Mouse (Mus musculus): Measurements from ENCODE around the gene Olfr1255. TPM values are rescaled to one million over a fixed set of nuclear protein-coding genes. Genes with fewer than 3 reads are reported as not detected.

Olfr1255 gene
- not detected for polyA plus RNA-seq (2014; fragmentation: Illumina TruSeq; extraction: RNeasy Lipid Tissue Mini Kit (QIAGEN cat#74804); ENCODE audit: low read depth, low replicate concordance)

DNA sequence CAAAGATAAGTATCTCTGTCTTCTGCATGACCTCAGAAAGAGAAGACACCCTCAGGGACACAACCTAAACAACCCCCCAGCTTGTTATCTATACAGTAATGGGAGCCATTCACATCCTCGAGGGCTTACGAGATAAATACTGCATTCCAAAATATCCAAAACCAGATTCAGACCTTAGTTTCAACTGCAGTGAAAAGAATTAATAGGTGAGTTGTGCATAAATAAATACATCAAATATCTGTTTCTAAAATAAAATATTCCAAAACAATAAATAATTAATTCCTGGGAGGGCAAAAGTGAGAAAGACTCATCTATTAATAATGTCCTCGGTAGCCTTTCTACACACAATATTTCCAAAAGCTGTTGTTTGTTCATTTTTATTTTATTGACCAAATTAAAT lies at the start of gene Olfr1255:
Gene Olfr1255, plus strand, starts transcription at position 301 of the 400 bp plus-strand sequence.

DNA sequence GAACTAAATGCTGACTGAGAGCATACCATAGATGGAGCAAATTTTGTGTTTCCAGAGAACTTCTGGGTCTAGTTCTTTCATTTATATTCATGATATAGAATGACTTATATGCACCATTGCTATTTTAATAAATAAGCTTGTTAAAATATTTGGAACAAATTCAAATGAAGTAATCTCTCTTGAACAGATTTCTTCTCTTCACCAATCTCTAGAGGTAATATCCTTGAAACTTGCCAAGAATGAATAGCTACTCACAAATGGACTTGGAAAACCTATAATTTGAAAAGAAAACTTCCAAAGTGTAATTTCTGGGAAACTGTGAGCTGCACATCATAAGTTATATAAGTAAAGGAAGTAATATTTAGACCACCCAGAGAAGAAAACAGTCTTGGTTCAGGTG lies 18.3 kb upstream of the Olfr1255 start, which contains the start of gene Olfr1254:
Gene Olfr1254, minus strand, starts transcription at position 101 of the 400 bp plus-strand sequence.

DNA sequence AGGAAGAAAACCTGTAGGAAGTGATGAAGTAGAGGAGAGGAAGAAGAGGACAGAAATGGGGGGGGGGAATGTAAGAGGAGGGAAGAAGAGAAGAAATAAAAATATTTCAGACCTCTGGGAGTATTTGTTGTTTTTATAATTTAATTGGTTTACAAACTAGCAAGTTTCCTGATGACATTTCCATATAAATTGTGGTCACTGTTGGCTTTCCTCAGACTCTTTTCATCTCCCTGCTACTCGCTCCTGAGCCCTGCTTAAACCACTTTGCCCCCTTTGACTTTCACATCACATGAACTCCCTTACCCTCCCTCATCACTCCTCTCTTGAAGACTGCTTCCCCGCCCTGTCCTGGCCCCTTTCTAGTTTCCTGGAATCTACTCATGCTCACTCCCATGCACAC lies 29.6 kb downstream of the Olfr1255 start, which contains the start of gene Olfr1256:
Gene Olfr1256, minus strand, starts transcription at position 101 of the 400 bp plus-strand sequence.

DNA sequence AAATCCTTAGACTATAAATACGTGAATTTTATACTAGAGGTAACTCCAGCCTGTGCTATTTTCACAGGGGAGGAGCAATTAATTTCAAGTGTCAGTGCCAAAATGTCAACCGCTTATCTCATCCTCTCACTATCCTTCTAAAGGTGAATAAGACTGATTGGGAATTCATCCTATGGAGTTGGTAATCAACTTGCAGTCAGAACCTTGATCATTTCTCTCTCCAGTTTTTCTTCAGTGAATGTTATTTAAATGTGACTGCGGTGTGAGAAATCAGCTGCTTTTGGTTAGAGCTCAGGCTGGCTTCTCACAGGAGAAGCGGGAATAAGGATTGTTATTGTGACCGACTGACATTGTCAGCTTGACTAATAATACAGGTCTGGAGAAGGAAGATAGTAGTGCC lies 36.3 kb downstream of the Olfr1255 start, which contains the start of gene Olfr48:
Gene Olfr48, minus strand, starts transcription at position 101 of the 400 bp plus-strand sequence.

Other genes starting within 250 kb of the Olfr1255 start
- gene Olfr1245, start 233.6 kb upstream of the Olfr1255 start, polyA plus RNA-seq (2014; fragmentation: Illumina TruSeq; extraction: RNeasy Lipid Tissue Mini Kit (QIAGEN cat#74804); ENCODE audit: low read depth, low replicate concordance): not detected
- not detected for gene Olfr1246, start 218.9 kb upstream of the Olfr1255 start, polyA plus RNA-seq (2014; fragmentation: Illumina TruSeq; extraction: RNeasy Lipid Tissue Mini Kit (QIAGEN cat#74804); ENCODE audit: low read depth, low replicate concordance)
- gene Olfr1247, start 197.9 kb upstream of the Olfr1255 start, polyA plus RNA-seq (2014; fragmentation: Illumina TruSeq; extraction: RNeasy Lipid Tissue Mini Kit (QIAGEN cat#74804); ENCODE audit: low read depth, low replicate concordance): not detected
- gene Olfr1248, start 193.8 kb upstream of the Olfr1255 start, polyA plus RNA-seq (2014; fragmentation: Illumina TruSeq; extraction: RNeasy Lipid Tissue Mini Kit (QIAGEN cat#74804); ENCODE audit: low read depth, low replicate concordance): not detected
- not detected for gene Olfr1249, start 177.1 kb upstream of the Olfr1255 start, polyA plus RNA-seq (2014; fragmentation: Illumina TruSeq; extraction: RNeasy Lipid Tissue Mini Kit (QIAGEN cat#74804); ENCODE audit: low read depth, low replicate concordance)
- gene Olfr1250, start 150.6 kb upstream of the Olfr1255 start, polyA plus RNA-seq (2014; fragmentation: Illumina TruSeq; extraction: RNeasy Lipid Tissue Mini Kit (QIAGEN cat#74804); ENCODE audit: low read depth, low replicate concordance): 0.18 TPM
- 0.34 TPM for gene Olfr1251, start 140.1 kb upstream of the Olfr1255 start, polyA plus RNA-seq (2014; fragmentation: Illumina TruSeq; extraction: RNeasy Lipid Tissue Mini Kit (QIAGEN cat#74804); ENCODE audit: low read depth, low replicate concordance)
- not detected for gene Olfr1252, start 87.0 kb upstream of the Olfr1255 start, polyA plus RNA-seq (2014; fragmentation: Illumina TruSeq; extraction: RNeasy Lipid Tissue Mini Kit (QIAGEN cat#74804); ENCODE audit: low read depth, low replicate concordance)
- gene Olfr1253, start 55.0 kb upstream of the Olfr1255 start, polyA plus RNA-seq (2014; fragmentation: Illumina TruSeq; extraction: RNeasy Lipid Tissue Mini Kit (QIAGEN cat#74804); ENCODE audit: low read depth, low replicate concordance): not detected
- not detected for gene Olfr1254, start 18.4 kb upstream of the Olfr1255 start, polyA plus RNA-seq (2014; fragmentation: Illumina TruSeq; extraction: RNeasy Lipid Tissue Mini Kit (QIAGEN cat#74804); ENCODE audit: low read depth, low replicate concordance)
- gene Olfr1256, start 29.5 kb downstream of the Olfr1255 start, polyA plus RNA-seq (2014; fragmentation: Illumina TruSeq; extraction: RNeasy Lipid Tissue Mini Kit (QIAGEN cat#74804); ENCODE audit: low read depth, low replicate concordance): not detected
- gene Olfr48, start 36.2 kb downstream of the Olfr1255 start, polyA plus RNA-seq (2014; fragmentation: Illumina TruSeq; extraction: RNeasy Lipid Tissue Mini Kit (QIAGEN cat#74804); ENCODE audit: low read depth, low replicate concordance): not detected
- gene Olfr1257, start 66.4 kb downstream of the Olfr1255 start, polyA plus RNA-seq (2014; fragmentation: Illumina TruSeq; extraction: RNeasy Lipid Tissue Mini Kit (QIAGEN cat#74804); ENCODE audit: low read depth, low replicate concordance): 0.14 TPM
- not detected for gene Olfr1258, start 115.3 kb downstream of the Olfr1255 start, polyA plus RNA-seq (2014; fragmentation: Illumina TruSeq; extraction: RNeasy Lipid Tissue Mini Kit (QIAGEN cat#74804); ENCODE audit: low read depth, low replicate concordance)
- 0.07 TPM for gene Olfr1259, start 136.6 kb downstream of the Olfr1255 start, polyA plus RNA-seq (2014; fragmentation: Illumina TruSeq; extraction: RNeasy Lipid Tissue Mini Kit (QIAGEN cat#74804); ENCODE audit: low read depth, low replicate concordance)
- gene Olfr1260, start 162.3 kb downstream of the Olfr1255 start, polyA plus RNA-seq (2014; fragmentation: Illumina TruSeq; extraction: RNeasy Lipid Tissue Mini Kit (QIAGEN cat#74804); ENCODE audit: low read depth, low replicate concordance): not detected
- gene Olfr1261, start 179.2 kb downstream of the Olfr1255 start, polyA plus RNA-seq (2014; fragmentation: Illumina TruSeq; extraction: RNeasy Lipid Tissue Mini Kit (QIAGEN cat#74804); ENCODE audit: low read depth, low replicate concordance): not detected
- 0.03 TPM for gene Olfr1262, start 188.1 kb downstream of the Olfr1255 start, polyA plus RNA-seq (2014; fragmentation: Illumina TruSeq; extraction: RNeasy Lipid Tissue Mini Kit (QIAGEN cat#74804); ENCODE audit: low read depth, low replicate concordance)
- 0.04 TPM for gene Olfr1263, start 200.1 kb downstream of the Olfr1255 start, polyA plus RNA-seq (2014; fragmentation: Illumina TruSeq; extraction: RNeasy Lipid Tissue Mini Kit (QIAGEN cat#74804); ENCODE audit: low read depth, low replicate concordance)
- not detected for gene Olfr1264, start 213.5 kb downstream of the Olfr1255 start, polyA plus RNA-seq (2014; fragmentation: Illumina TruSeq; extraction: RNeasy Lipid Tissue Mini Kit (QIAGEN cat#74804); ENCODE audit: low read depth, low replicate concordance)
- not detected for gene Olfr1265, start 223.3 kb downstream of the Olfr1255 start, polyA plus RNA-seq (2014; fragmentation: Illumina TruSeq; extraction: RNeasy Lipid Tissue Mini Kit (QIAGEN cat#74804); ENCODE audit: low read depth, low replicate concordance)

All from testis, adult 10 weeks (tissue).